Mouse (Mus musculus): ENCODE data around the gene H1foo. TPM values are rescaled to one million over a fixed set of nuclear protein-coding genes. Genes with fewer than 3 reads are reported as not detected.
A peak's percentile ranks its signal among the peaks of the same experiment; 100 is the strongest.

Gene H1foo
- polyA plus RNA-seq, 1 experiment, result not detected

- H3K27ac ChIP-seq (ENCODE audit: control insufficient read depth, insufficient read depth, low read depth, low read length), result no peak overlapping the region
These were observed 29.3 kb downstream of the H1foo start for GRCm38 (mm10) chr6:115973881-115974662.

GRCm38 (mm10) chr6:115975606-115976005 lies 30.9 kb downstream of the H1foo start:
- Histone ChIP-seq H3K36me3 (ENCODE audit: control insufficient read depth, insufficient read depth, low read length) (no peaks in the 10 kb centered on the region), H3K27ac (ENCODE audit: control insufficient read depth, insufficient read depth, low read depth, low read length) (no peak overlapping the region), H3K4me1 (ENCODE audit: control insufficient read depth, insufficient read depth, low read length) (no peaks in the 10 kb centered on the region), H3K4me3 (ENCODE audit: control insufficient read depth, low read depth, low read length) (no peak overlapping the region), H3K27me3 (ENCODE audit: control insufficient read depth, insufficient read depth, low read length) (no peaks in the 10 kb centered on the region)
- TF ChIP-seq CTCF (IDR thresholded peaks at IDR 0.05; ENCODE audit: control insufficient read depth, insufficient read depth, insufficient replicate concordance, low read depth, low read length), result no peak
- no peak for TF ChIP-seq POLR2A (IDR thresholded peaks at IDR 0.05; ENCODE audit: control insufficient read depth, low read depth, low read length)

More at GRCm38 (mm10) chr6:115973881-115974662, 29.3 kb downstream of the H1foo start:
- Histone ChIP-seq H3K36me3 (ENCODE audit: control insufficient read depth, insufficient read depth, low read length) (no peaks in the 10 kb centered on the region), H3K27me3 (ENCODE audit: control insufficient read depth, insufficient read depth, low read length) (no peaks in the 10 kb centered on the region), H3K4me3 (ENCODE audit: control insufficient read depth, low read depth, low read length) (no peak overlapping the region), H3K4me1 (ENCODE audit: control insufficient read depth, insufficient read depth, low read length) (no peaks in the 10 kb centered on the region)
- TF ChIP-seq POLR2A (IDR thresholded peaks at IDR 0.05; ENCODE audit: control insufficient read depth, low read depth, low read length) (no peak), CTCF (IDR thresholded peaks at IDR 0.05; ENCODE audit: control insufficient read depth, insufficient read depth, insufficient replicate concordance, low read depth, low read length) (no peak)

GRCm38 (mm10) chr6:115977810-115978209 lies 33.1 kb downstream of the H1foo start:
- TF ChIP-seq CTCF (IDR thresholded peaks at IDR 0.05; ENCODE audit: control insufficient read depth, insufficient read depth, insufficient replicate concordance, low read depth, low read length) (no peak), POLR2A (IDR thresholded peaks at IDR 0.05; ENCODE audit: control insufficient read depth, low read depth, low read length) (no peak)
- Histone ChIP-seq H3K27me3 (ENCODE audit: control insufficient read depth, insufficient read depth, low read length) (no peaks in the 10 kb centered on the region), H3K36me3 (ENCODE audit: control insufficient read depth, insufficient read depth, low read length) (no peaks in the 10 kb centered on the region), H3K4me1 (ENCODE audit: control insufficient read depth, insufficient read depth, low read length) (no peaks in the 10 kb centered on the region; the same call in 1 of the 2 replicates), H3K4me3 (ENCODE audit: control insufficient read depth, low read depth, low read length) (no peak overlapping the region), H3K27ac (ENCODE audit: control insufficient read depth, insufficient read depth, low read depth, low read length) (no peak overlapping the region)

- H3K4me3 ChIP-seq (ENCODE audit: control insufficient read depth, low read depth, low read length), result no peak overlapping the region
- H3K27me3 ChIP-seq (ENCODE audit: control insufficient read depth, insufficient read depth, low read length), result no peaks in the 10 kb centered on the region
- no peaks in the 10 kb centered on the region for H3K36me3 ChIP-seq (ENCODE audit: control insufficient read depth, insufficient read depth, low read length)
- TF ChIP-seq POLR2A (IDR thresholded peaks at IDR 0.05; ENCODE audit: control insufficient read depth, low read depth, low read length) (no peak), CTCF (IDR thresholded peaks at IDR 0.05; ENCODE audit: control insufficient read depth, insufficient read depth, insufficient replicate concordance, low read depth, low read length) (peak; percentile 23; the same call in 1 of the 2 replicates)
- no peaks in the 10 kb centered on the region; the same call in 1 of the 2 replicates for H3K4me1 ChIP-seq (ENCODE audit: control insufficient read depth, insufficient read depth, low read length)
- H3K27ac ChIP-seq (ENCODE audit: control insufficient read depth, insufficient read depth, low read depth, low read length), result no peak overlapping the region
These were observed 33.9 kb downstream of the H1foo start for GRCm38 (mm10) chr6:115978596-115978995.

- Histone ChIP-seq H3K27ac (ENCODE audit: control insufficient read depth, insufficient read depth, low read depth, low read length) (no peak overlapping the region), H3K4me3 (ENCODE audit: control insufficient read depth, low read depth, low read length) (no peak overlapping the region), H3K4me1 (ENCODE audit: control insufficient read depth, insufficient read depth, low read length) (peaks cover 11% of the 10 kb centered on the region; the same call in 1 of the 2 replicates), H3K36me3 (ENCODE audit: control insufficient read depth, insufficient read depth, low read length) (no peaks in the 10 kb centered on the region), H3K27me3 (ENCODE audit: control insufficient read depth, insufficient read depth, low read length) (no peaks in the 10 kb centered on the region)
- no peak for TF ChIP-seq POLR2A (IDR thresholded peaks at IDR 0.05; ENCODE audit: control insufficient read depth, low read depth, low read length)
These were observed 38.2 kb downstream of the H1foo start for GRCm38 (mm10) chr6:115982889-115983288.

GRCm38 (mm10) chr6:115983306-115984038 lies 38.7 kb downstream of the H1foo start:
- Histone ChIP-seq H3K27ac (ENCODE audit: control insufficient read depth, insufficient read depth, low read depth, low read length) (peak overlapping the region; percentile 5; the same call in 1 of the 2 replicates), H3K36me3 (ENCODE audit: control insufficient read depth, insufficient read depth, low read length) (no peaks in the 10 kb centered on the region), H3K4me3 (ENCODE audit: control insufficient read depth, low read depth, low read length) (no peak overlapping the region), H3K27me3 (ENCODE audit: control insufficient read depth, insufficient read depth, low read length) (no peaks in the 10 kb centered on the region), H3K4me1 (ENCODE audit: control insufficient read depth, insufficient read depth, low read length) (peaks cover 11% of the 10 kb centered on the region; the same call in 1 of the 2 replicates)
- no peak for TF ChIP-seq CTCF (IDR thresholded peaks at IDR 0.05; ENCODE audit: control insufficient read depth, insufficient read depth, insufficient replicate concordance, low read depth, low read length)
- TF ChIP-seq POLR2A (IDR thresholded peaks at IDR 0.05; ENCODE audit: control insufficient read depth, low read depth, low read length), result no peak

GRCm38 (mm10) chr6:115984580-115984979 lies 39.8 kb downstream of the H1foo start:
- Histone ChIP-seq H3K4me3 (ENCODE audit: control insufficient read depth, low read depth, low read length) (no peak overlapping the region), H3K27me3 (ENCODE audit: control insufficient read depth, insufficient read depth, low read length) (no peaks in the 10 kb centered on the region), H3K27ac (ENCODE audit: control insufficient read depth, insufficient read depth, low read depth, low read length) (no peak overlapping the region), H3K4me1 (ENCODE audit: control insufficient read depth, insufficient read depth, low read length) (peaks cover 11% of the 10 kb centered on the region; the same call in 1 of the 2 replicates), H3K36me3 (ENCODE audit: control insufficient read depth, insufficient read depth, low read length) (no peaks in the 10 kb centered on the region)
- no peak for TF ChIP-seq CTCF (IDR thresholded peaks at IDR 0.05; ENCODE audit: control insufficient read depth, insufficient read depth, insufficient replicate concordance, low read depth, low read length)
- no peak for TF ChIP-seq POLR2A (IDR thresholded peaks at IDR 0.05; ENCODE audit: control insufficient read depth, low read depth, low read length)
